Mouse (Mus musculus): ENCODE data around the gene Trmt6. TPM values are rescaled to one million over a fixed set of nuclear protein-coding genes. Genes with fewer than 3 reads are reported as not detected.

Trmt6 gene
- polyA plus RNA-seq, 1 experiment, result 1.4 TPM

DNA sequence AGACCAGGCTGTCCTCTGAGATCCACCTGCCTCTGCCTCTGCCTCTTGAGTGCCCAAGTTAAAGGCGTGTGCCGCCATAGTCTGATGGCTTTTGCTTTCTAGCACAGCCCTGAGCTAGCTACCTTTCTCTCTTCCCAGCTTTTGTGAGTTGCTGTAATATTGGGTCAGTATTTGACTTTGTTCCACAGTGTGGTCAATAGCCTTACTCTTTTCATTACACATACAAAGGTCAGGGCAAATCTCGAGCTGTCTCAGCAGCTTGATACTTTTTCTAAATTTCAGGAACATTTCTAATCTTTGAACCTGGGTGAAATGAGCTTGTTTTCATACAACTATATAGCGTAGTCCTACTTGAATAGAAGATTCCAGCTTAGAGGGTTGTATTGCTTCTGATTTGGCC is 32.5 kb upstream of the Trmt6 start:
- Histone ChIP-seq H3K4me3 (ENCODE audit: low read depth, low read length) (no peak overlapping the region), H3K4me1 (ENCODE audit: control insufficient read depth, insufficient read depth, insufficient read length, low read length) (peaks cover 10% of the 10 kb centered on the region), H3K36me3 (ENCODE audit: control insufficient read depth, insufficient read depth, low read length) (peaks cover 15% of the 10 kb centered on the region), H3K27me3 (ENCODE audit: control insufficient read depth, insufficient read depth, low read length) (no peaks in the 10 kb centered on the region), H3K27ac (ENCODE audit: insufficient read depth, low read depth, low read length) (no peak overlapping the region)
- TF ChIP-seq CTCF (IDR thresholded peaks at IDR 0.05; ENCODE audit: extremely low read depth, insufficient read length, insufficient replicate concordance, low read depth, low read length) (no peak), POLR2A (IDR thresholded peaks at IDR 0.05; ENCODE audit: low read depth, low read length) (no peak)
- WGBS, result 72% methylated on average over 4 of the region's 4 CpGs

DNA sequence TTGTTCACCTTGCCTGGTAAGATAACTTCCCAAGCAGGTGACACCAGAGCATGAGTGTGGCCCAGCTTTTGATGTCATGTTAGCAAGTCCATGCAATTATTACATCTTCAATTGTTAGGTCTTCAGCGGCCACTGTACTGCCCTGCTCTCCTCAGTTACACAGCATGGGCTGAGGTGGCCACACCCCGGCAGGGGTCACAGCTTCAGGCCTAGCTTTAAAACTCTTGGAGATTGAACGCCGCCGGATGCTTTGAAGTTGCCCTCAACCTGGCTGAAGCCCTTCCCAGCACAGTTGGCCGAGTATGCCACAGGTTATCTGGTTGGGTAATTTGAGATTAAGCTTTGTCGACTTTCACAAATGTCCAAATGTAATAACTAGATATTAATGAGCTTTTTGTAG is 31.7 kb upstream of the Trmt6 start:
- Histone ChIP-seq H3K4me1 (ENCODE audit: control insufficient read depth, insufficient read depth, insufficient read length, low read length) (peaks cover 10% of the 10 kb centered on the region), H3K27me3 (ENCODE audit: control insufficient read depth, insufficient read depth, low read length) (no peaks in the 10 kb centered on the region), H3K27ac (ENCODE audit: insufficient read depth, low read depth, low read length) (no peak overlapping the region), H3K4me3 (ENCODE audit: low read depth, low read length) (peak overlapping the region; percentile 81), H3K36me3 (ENCODE audit: control insufficient read depth, insufficient read depth, low read length) (peaks cover 11% of the 10 kb centered on the region)
- 15% methylated on average over 7 of the region's 7 CpGs for WGBS
- no peak for TF ChIP-seq CTCF (IDR thresholded peaks at IDR 0.05; ENCODE audit: extremely low read depth, insufficient read length, insufficient replicate concordance, low read depth, low read length)
- no peak for TF ChIP-seq POLR2A (IDR thresholded peaks at IDR 0.05; ENCODE audit: low read depth, low read length)

DNA sequence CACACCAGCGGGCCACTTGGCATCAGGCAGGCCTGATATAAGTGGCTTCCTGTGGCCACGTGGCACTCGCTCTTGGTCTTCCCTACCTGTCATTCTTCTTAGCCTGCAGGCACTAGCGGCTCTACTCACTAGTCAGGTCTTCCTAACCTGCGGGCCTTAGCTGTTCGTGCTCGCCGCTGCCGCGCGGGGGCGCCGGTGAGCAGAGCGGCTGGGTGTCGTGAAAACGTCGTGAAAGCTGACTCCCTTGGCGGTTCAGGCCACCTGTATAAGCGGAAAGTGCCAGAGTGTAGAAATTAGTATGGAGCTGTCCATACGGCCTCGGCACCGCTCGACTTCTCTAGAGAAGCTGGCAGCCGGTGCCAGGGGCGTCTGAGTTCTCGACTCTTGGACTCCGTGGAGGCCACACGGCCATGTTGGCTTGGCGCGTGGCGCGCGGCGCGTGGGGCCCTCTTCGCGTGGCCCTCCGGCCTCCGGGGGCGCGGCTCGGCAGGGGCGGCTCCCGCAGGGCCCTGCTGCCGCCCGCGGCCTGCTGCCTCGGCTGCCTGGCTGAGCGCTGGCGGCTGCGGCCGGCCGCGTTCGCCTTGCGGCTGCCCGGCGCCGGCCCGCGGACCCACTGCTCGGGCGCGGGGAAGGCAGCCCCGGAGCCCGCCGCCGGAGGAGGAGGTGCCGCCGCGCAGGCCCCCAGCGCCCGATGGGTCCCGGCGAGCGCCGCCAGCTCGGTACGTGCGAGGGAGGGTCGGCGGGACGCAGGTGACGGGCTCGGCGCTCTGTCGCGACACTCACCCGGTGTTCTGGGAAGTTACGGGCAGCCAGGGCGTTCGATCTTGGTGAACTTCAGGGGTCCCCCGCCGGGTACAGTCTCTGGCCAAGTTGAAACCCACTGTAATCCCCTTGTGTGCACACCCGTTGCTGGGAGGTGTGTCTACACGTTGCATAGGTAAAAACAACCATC is 30.8 kb upstream of the Trmt6 start, which contains the start of gene Crls1:
TSS of gene Crls1 (plus strand) at position 260 of the 952 bp plus-strand sequence.
- TF ChIP-seq POLR2A (IDR thresholded peaks at IDR 0.05; ENCODE audit: low read depth, low read length) (peak; percentile 90), CTCF (IDR thresholded peaks at IDR 0.05; ENCODE audit: extremely low read depth, insufficient read length, insufficient replicate concordance, low read depth, low read length) (peak; percentile 97)
- H3K4me1 ChIP-seq (ENCODE audit: control insufficient read depth, insufficient read depth, insufficient read length, low read length), result peaks cover 10% of the 10 kb centered on the region
- H3K27me3 ChIP-seq (ENCODE audit: control insufficient read depth, insufficient read depth, low read length), result no peaks in the 10 kb centered on the region
- peaks cover 11% of the 10 kb centered on the region for H3K36me3 ChIP-seq (ENCODE audit: control insufficient read depth, insufficient read depth, low read length)
- H3K4me3 ChIP-seq (ENCODE audit: low read depth, low read length), result peak within 1 kb of the TSS; percentile 81
- H3K27ac ChIP-seq (ENCODE audit: insufficient read depth, low read depth, low read length), result 0 out of 2 replicates have a peak within 1 kb of the TSS, but pooled peaks have one; percentile 28
- WGBS, result under 1% methylated on average over 96 of the region's 96 CpGs

DNA sequence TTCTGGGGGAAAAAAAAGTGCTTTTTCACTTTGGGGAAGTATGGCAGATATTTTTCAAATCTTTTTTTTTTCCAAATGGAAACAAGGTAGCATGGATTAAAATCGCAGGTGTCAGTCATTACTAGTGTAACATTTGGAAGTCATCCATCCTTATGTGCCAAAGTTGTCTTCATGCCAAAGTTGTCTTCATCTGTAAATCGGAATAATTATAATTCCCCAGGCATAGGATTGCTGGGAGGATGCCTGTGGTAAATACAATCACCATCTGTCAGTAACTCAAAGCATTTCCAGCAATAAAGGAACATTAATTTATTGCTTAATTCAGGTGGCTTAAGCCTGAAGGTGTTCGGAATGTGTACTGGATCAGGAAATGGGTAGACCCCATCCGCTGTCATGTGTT is 25.2 kb upstream of the Trmt6 start:
- no peak overlapping the region for H3K4me3 ChIP-seq (ENCODE audit: low read depth, low read length)
- no peak overlapping the region for H3K27ac ChIP-seq (ENCODE audit: insufficient read depth, low read depth, low read length)
- WGBS, result 94% methylated on average over 4 of the region's 4 CpGs
- H3K36me3 ChIP-seq (ENCODE audit: control insufficient read depth, insufficient read depth, low read length), result peaks cover 2% of the 10 kb centered on the region; the same call in 1 of the 2 replicates
- no peaks in the 10 kb centered on the region for H3K27me3 ChIP-seq (ENCODE audit: control insufficient read depth, insufficient read depth, low read length)
- no peaks in the 10 kb centered on the region for H3K4me1 ChIP-seq (ENCODE audit: control insufficient read depth, insufficient read depth, insufficient read length, low read length)
- TF ChIP-seq POLR2A (IDR thresholded peaks at IDR 0.05; ENCODE audit: low read depth, low read length) (no peak), CTCF (IDR thresholded peaks at IDR 0.05; ENCODE audit: extremely low read depth, insufficient read length, insufficient replicate concordance, low read depth, low read length) (no peak)

DNA sequence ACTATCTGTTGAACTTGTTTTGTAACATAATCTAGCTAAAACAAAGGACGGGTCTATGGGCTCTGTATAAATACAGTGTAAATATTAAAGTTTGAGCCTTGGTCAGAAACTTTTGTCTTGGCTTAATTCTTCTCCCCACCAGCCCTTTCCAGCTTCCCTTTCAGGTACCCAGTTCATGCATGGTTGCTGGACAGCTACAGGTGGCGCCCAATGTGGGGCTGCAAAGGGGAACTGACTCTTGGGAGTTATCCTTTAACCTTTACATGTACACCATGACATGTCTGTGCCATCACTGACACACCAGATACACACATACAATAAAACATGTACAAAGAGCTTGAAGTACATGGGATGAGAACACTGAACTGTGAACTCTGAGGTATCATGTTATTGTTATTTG is 12.9 kb downstream of the Trmt6 start:
- Histone ChIP-seq H3K27ac (ENCODE audit: insufficient read depth, low read depth, low read length) (no peak overlapping the region), H3K36me3 (ENCODE audit: control insufficient read depth, insufficient read depth, low read length) (peaks cover 36% of the 10 kb centered on the region), H3K4me1 (ENCODE audit: control insufficient read depth, insufficient read depth, insufficient read length, low read length) (no peaks in the 10 kb centered on the region), H3K27me3 (ENCODE audit: control insufficient read depth, insufficient read depth, low read length) (no peaks in the 10 kb centered on the region), H3K4me3 (ENCODE audit: low read depth, low read length) (no peak overlapping the region)
- WGBS, result 87% methylated on average over 2 of the region's 2 CpGs
- TF ChIP-seq POLR2A (IDR thresholded peaks at IDR 0.05; ENCODE audit: low read depth, low read length) (no peak), CTCF (IDR thresholded peaks at IDR 0.05; ENCODE audit: extremely low read depth, insufficient read length, insufficient replicate concordance, low read depth, low read length) (no peak)

DNA sequence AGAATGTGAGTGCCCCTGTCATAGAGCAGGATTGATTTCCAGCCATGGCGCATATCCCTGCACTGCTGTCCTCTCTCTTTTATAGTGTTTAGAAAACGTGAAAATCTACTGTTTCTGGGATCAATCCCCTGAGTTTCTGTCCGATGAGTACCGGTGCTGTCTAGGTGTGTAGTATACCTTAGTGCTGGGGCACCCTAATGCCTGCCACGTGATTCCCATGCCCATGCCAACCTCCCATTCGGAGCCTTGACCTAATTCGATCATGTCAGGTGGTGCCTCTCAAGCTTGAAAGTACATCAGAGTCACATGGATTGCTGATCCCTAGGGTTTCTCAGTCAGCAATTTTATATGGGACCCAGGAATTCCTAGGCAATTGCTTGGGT is 21.7 kb downstream of the Trmt6 start:
- no peak for TF ChIP-seq CTCF (IDR thresholded peaks at IDR 0.05; ENCODE audit: extremely low read depth, insufficient read length, insufficient replicate concordance, low read depth, low read length)
- no peak for TF ChIP-seq POLR2A (IDR thresholded peaks at IDR 0.05; ENCODE audit: low read depth, low read length)
- Histone ChIP-seq H3K27me3 (ENCODE audit: control insufficient read depth, insufficient read depth, low read length) (no peaks in the 10 kb centered on the region), H3K4me3 (ENCODE audit: low read depth, low read length) (no peak overlapping the region), H3K4me1 (ENCODE audit: control insufficient read depth, insufficient read depth, insufficient read length, low read length) (no peaks in the 10 kb centered on the region), H3K36me3 (ENCODE audit: control insufficient read depth, insufficient read depth, low read length) (no peaks in the 10 kb centered on the region), H3K27ac (ENCODE audit: insufficient read depth, low read depth, low read length) (no peak overlapping the region)
- 83% methylated on average over 7 of the region's 7 CpGs for WGBS

DNA sequence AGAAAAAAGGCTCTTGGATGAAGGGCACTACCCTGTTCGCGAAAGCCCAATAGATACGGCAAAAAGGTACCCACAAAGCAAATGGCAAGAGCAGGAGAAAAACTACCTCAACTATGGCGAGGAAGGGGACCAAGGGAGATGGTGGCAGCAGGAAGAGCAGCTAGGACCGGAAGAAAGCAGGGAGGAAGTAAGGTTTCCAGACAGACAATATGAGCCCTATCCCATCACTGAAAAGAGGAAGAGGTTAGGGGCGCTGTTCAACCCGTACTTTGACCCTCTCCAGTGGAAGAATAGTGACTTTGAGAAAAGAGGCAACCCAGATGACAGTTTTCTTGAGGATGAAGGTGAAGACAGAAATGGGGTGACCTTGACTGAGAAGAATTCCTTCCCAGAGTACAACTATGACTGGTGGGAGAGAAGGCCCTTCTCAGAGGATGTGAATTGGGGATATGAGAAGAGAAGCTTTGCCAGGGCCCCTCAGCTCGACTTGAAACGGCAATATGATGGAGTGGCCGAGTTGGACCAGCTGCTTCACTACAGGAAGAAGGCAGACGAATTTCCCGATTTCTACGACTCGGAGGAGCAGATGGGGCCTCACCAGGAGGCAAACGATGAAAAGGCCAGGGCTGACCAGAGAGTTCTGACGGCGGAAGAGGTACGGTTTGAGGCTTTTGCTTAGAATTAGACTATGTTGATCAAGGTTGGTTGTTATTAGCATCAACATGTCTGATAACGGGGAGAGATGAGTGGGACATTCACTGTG is 22.2 kb downstream of the Trmt6 start:
- 80% methylated on average over 19 of the region's 19 CpGs for WGBS
- H3K27ac ChIP-seq (ENCODE audit: insufficient read depth, low read depth, low read length), result no peak overlapping the region
- no peak for TF ChIP-seq CTCF (IDR thresholded peaks at IDR 0.05; ENCODE audit: extremely low read depth, insufficient read length, insufficient replicate concordance, low read depth, low read length)
- no peak for TF ChIP-seq POLR2A (IDR thresholded peaks at IDR 0.05; ENCODE audit: low read depth, low read length)
- H3K4me1 ChIP-seq (ENCODE audit: control insufficient read depth, insufficient read depth, insufficient read length, low read length), result no peaks in the 10 kb centered on the region
- H3K4me3 ChIP-seq (ENCODE audit: low read depth, low read length), result no peak overlapping the region
- H3K27me3 ChIP-seq (ENCODE audit: control insufficient read depth, insufficient read depth, low read length), result no peaks in the 10 kb centered on the region
- no peaks in the 10 kb centered on the region for H3K36me3 ChIP-seq (ENCODE audit: control insufficient read depth, insufficient read depth, low read length)

All from small intestine, adult 2 months (tissue).